Mouse (Mus musculus) kidney, adult 18-20 months (tissue): ENCODE measurements around the gene Agtr1a.

Experiments
- DNase-seq: peaks from one replicate; pipeline ENCODE4 v3.0.0; 2021

The Agtr1a gene

DNA sequence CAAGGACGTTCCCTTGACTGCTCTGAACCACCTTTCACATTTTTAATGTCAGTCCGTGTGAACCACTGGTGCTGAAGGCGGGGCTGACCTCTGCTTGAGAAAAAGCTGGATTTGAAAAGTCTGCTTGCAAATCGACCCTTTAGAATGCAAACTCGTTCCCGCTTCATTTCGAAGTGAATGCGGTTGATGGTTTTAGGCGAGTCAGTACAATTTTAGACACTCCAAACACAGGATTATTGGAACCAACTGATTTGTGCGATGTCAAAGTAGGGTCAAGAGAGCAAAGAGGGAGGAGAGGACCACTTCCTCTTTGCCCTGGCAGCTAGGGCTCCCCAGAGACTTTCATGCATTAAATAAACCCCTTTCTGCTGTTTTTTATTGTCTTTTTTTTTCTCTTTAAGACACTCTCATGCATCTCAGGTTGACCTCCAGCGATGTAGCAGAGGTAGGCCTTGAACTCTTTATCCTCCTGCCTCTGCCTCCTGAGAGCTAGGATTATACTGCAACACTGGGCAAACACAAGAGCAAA lies 27.9 kb downstream of the Agtr1a start:
- DNase-seq, result no peak

DNA sequence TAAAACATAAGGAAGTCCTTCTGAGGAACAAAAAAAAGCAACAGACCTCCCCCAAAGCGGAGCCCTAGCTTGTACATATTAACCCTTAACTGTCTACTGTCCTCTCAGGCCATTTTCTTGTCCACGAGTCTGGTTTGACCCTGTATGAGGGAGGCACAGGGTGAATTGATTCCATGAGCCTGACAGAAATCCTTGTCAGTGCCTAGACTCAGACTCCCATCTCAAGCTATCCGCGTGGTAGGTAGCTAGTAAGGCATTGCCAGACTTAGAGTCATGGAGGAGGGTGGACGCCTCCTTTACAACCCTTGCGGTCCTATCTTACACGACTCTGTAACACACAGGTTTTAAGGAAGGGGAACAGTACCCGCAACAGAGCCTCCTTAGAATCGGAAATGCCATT lies 28.5 kb downstream of the Agtr1a start:
- no peak for DNase-seq

DNA sequence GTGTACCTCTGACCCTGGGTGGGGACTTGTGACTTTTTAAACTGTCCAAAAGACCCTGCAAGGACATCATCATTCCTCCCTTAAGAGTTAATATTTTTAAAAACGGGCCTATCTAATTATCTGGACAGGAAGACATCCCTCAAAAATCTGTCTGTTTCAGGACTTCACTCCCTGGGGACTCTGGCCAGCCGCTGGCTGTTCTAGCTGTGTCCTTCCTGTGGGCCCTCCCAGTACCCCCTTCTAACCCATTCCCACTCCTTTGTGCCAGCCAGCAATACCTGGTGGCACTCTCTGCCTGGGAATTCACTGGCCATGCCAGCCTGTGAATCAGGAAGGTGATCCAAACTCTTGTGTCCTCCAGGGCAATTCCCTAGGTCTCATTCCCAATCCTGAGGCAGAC lies 29.1 kb downstream of the Agtr1a start:
- no peak for DNase-seq

DNA sequence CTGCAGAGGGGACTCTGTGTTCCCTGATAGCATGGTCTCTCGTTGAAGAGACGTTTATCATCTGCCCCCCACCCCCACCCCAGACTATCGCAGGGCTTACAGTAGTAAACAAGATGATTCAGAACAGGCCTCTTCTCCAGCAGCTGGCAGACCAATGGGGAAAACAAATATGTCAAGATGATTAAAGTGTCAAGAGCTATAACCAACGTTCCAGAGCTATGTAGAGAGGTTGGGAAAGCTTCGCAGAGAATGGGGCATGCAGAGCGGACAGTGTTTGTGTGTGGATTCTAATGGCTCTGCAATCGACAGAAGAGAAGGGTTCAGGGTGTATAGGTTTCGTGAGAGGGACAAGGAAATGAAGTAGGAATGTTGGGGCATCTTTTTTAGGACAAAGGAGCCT lies 31.9 kb downstream of the Agtr1a start:
- no peak for DNase-seq

DNA sequence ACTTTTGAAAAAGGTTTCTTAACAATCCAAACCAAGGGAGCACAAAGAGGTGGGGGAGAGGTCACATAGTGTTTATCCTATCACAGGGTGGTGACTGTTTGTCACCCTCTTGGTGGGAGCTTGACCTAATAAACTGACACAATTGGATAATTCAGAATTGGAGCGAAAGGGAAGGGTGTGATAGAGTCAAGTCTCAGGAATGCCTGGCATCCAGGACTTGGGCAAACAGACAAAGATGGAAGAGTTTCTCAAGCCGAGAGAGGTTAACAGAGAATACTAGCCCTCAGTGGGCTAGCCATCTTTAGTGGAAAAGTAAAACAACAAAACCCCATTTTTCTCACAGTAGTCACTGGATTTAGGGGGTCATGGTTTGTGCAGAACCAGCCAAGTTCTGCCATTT lies 32.5 kb downstream of the Agtr1a start:
- DNase-seq, result no peak

DNA sequence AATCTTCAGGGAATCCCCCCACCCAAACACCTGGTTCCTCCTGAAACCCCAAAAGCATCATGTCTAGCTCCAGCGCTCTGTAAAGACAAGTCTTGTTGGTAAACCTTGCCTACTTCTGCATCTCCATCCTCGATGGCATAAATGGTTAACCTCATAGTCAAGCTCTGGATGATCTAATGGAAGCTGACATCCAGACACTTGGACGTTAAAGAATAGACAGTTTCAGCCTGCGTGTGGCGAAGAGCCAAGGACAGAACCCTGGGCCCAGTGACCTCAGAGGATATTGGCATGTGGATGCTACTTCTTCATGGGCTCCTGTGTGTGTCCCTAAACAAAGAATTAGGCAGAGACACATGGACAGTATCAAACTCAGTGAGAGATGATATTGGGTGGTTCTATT lies 42.6 kb downstream of the Agtr1a start:
- DNase-seq, result no peak

DNA sequence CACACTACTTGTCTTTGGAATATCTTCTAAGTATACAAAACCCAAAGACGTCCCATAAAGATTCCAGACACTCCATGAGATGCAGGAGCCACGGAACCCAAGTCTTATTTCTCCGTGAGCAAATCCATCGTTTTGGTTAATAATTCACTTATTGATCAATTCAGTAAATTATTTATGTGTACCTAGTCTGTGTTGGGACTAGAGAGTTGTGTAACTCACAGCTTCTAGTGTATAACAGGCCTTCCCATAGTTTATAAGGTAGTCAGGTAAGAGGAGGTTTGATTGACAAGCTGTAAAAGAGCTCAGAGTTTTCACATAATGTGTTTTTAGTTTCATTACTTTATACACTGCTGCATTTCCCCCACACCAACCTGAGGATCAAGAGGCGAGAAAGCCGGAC lies 48.9 kb downstream of the Agtr1a start:
- no peak for DNase-seq

DNA sequence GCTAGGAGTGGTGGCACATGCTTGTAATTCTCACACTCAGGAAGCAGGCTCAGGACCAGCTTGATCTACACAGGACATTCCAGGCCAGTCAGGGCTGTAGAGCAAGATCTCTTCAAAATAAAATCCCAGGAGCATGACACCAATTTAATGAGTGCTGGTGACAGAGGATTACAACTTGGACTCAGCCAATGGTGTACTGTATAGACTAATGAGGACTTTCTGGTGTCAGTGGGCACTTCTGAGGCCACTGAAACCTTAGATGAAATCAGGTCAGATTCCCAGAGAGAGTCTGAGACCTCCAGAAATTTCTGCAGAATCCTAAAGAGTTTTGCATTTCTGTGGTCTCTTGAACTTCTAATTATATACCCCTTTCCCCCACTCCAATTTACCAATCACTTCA lies 57.9 kb downstream of the Agtr1a start:
- DNase-seq, result no peak

DNA sequence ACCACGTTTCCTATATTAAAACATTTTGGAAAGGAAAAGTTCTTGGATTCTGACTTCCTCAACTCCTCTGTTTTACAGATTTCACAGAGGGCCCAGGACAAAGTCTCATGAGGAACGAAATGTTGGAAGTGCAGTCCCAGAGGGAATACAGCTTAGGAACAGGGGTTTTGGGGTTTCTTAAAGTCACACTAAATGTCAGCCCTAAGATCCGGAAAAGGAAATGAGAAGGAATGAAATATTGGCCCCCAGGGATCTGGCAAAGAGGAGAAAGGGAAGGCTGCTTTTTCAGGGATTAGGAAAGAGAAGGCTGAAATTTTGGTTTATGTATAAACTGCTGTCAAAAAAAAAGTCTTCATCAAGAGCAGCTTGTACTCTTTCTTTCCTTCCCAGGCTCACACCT lies 60.2 kb downstream of the Agtr1a start:
- DNase-seq, result no peak

DNA sequence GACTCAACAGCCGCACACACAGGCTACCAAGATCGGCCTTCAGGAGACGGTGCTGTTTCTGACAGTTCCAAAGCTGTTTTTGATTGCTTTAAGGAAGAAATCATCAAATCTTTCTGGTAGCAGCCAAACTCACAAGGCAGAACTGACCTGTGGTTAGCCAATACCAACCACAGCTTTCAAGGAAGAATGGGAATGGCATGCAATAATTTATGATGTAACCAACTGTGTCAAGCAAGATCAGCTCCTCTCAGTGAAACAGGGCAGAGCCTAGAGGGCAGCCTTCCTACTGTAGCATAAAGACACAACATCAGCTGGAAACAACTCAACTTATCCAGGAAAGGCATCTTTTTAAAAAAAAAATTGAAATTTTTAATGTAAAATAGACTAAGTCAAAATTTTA lies 62.6 kb downstream of the Agtr1a start:
- no peak for DNase-seq

DNA sequence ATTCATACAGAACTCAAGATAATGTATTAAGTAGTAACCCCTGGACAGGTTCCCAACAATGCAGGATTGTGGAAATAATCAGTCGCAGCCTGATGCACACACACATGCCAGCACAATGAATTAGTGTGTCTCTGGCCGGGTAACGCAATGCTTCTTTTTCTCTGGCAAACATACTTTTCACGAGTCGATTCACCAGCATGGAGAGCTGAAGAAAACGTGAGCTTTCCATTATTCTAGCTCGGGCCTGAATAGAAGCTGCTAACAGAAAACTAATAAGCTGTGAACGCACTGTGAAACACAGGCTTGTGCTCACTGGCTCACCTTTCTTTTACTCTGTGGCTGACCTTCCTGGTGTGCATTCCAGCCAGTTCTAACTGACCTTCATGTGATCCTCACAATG lies 64.4 kb downstream of the Agtr1a start:
- DNase-seq, result no peak

DNA sequence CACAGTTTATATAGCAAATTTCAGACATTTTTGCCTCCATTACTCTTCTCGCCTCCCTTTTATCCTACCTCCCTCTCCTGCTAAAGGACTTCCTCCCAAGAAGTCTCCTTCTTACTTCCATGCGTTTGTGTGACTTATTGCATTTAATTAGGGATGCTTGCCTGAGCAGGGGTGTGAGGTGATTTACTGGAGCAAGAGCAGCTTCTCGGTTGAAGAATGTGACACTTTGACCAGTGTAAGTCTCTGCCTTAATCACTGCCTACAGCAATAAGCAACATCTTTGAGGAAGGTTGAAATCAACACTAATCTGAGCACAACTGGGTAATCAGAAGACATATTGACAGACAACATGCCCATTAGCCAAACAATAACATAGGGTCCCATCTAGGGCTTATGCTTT lies 67.6 kb downstream of the Agtr1a start:
- no peak for DNase-seq

DNA sequence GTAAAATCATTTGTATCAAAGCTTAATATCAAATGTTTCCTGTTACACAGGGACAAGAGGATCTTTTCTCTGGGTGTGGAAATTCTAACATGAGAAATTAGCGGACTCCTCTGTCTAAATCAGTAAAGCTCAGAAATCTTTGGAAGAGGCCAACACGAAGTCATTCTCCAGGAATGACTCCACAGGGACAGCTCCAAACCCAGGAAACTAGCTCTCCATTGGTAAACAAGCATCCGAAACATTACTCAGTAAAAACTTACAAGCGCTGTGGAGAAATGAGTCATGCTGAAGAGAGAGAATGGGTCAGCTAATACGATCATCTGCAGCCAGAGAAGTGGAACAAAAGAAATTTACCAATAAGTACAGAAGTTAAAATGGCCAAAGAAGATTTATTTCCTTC lies 82.4 kb downstream of the Agtr1a start:
- no peak for DNase-seq

DNA sequence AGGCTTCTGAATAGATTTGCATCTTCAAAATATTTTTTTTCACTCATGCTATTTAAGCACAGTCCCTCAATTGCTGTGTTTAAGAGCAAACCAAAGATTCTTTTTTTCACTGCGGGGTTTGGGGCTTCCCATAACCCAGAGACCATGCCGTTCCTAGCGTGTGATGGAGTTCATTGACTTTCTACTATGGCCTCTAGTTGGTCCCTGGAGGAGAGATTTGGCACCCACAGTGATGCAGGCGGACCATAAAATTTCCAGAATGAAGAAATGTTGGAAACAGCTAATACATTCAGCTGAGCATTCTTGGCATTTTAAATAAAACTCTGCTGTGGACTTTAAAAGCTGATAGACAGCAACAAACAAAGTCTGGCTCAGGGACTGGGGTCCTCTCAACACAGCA lies 90.8 kb downstream of the Agtr1a start:
- no peak for DNase-seq

DNA sequence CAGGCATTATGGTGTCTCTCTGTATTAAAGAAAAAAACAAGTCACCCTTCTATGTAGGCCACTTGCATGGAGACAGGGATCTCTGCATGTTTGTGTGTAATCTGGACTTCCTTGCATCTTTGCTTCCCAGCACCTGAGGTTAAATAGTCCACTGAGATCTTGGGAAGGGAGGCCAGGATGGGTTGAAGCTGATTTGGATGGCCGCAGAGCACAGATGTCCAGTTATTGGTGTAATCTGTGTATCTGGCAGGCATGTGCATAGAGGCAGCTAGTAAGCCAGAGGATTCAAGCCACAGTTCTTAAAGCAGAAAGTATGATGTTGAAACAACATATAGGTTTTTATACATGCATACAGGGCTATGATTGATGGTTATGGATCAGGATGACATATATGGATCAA lies 91.2 kb downstream of the Agtr1a start:
- no peak for DNase-seq
